Mouse (Mus musculus): ENCODE data around the gene Dlx6. TPM values are rescaled to one million over a fixed set of nuclear protein-coding genes. Genes with fewer than 3 reads are reported as not detected.
A peak's percentile ranks its signal among the peaks of the same experiment; 100 is the strongest.

Gene Dlx6
- polyA plus RNA-seq, 1 experiment from 2014 or later, result not detected

DNA sequence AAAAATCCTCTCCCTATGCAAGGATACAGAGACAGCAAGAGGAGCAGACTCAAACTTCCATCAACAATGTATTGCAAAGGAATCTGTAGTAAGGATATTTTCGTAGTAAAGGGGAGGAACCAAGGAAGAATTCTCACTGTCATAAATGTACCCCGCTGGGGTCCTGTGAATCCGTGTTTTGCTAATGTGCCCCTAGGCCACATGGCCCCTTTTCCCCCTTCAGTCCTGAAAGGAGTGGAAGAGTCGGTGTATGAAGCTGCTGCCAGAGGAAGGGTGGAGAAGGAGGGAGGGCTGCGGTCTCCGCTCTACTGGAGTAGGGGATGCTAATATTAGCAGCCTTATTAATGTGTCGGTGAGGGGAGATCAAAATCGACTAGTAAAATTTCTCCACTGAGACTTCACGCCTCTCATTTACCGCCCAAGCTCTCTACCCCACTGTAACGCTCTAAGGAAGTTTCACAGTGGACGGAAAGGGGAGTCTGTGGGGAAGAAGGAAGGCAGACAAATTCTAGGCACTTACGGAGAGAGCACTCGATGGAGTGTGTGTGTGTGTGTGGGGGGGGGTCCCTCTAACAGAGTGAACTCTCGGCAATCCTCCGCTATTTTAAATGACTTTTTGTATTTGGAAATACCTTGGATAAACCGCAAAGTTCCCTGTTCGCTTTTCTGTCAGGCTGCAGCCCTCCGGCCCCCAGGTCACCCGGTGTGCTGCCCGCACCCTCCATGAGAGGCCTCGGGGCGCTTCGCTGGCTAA, 17.4 kb downstream of the Dlx6 start:
- Histone ChIP-seq H3K4me3 (peak overlapping the region; percentile 41; the same call in 1 of the 2 replicates), H3K9me3 (no peaks in the 10 kb centered on the region), H3K9ac (no peak overlapping the region), H3K36me3 (no peaks in the 10 kb centered on the region), H3K4me2 (peak overlapping the region; percentile 59), H3K27ac (replicated peaks) (no peak overlapping the region), H3K27me3 (peaks cover 96% of the 10 kb centered on the region), H3K4me1 (replicated peaks) (peaks cover 24% of the 10 kb centered on the region)
- under 1% methylated on average over 24 of the region's 24 CpGs for WGBS
- ATAC-seq (ENCODE audit: low read depth), result no peak

DNA sequence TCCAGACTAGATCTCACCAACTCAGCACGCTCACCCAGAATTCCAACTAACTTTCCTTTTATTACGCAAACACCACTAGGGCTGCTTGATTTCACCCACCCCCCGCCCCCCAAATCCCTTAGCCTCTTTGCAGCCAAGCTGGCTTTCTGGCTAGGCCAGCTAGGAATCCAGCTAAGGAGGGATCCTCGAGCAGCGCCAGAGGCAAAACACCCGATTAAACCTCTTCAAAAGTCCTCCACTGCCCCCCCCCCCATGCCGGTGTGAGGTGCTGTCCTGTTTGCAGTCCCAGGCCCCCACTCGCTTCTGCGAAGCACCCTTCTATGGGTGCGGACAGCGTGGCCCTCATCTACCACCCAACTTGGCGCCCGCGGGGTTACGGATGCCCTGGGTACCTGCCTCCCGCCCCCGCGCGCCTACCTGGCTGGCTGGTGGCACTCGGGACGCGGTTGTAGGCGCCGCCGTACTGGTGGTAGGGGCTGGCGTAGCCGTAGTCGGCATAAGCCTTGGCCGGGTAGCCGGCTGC, 18.0 kb downstream of the Dlx6 start:
- H3K9me3 ChIP-seq, result no peaks in the 10 kb centered on the region
- H3K4me3 ChIP-seq, result peak overlapping the region; percentile 41
- peaks cover 24% of the 10 kb centered on the region for H3K4me1 ChIP-seq (replicated peaks)
- no peaks in the 10 kb centered on the region for H3K36me3 ChIP-seq
- no peak overlapping the region for H3K27ac ChIP-seq (replicated peaks)
- peak; percentile 18; the same call in 1 of the 2 replicates for ATAC-seq (ENCODE audit: low read depth)
- H3K9ac ChIP-seq, result peak overlapping the region; percentile 22
- under 1% methylated on average over 30 of the region's 30 CpGs for WGBS
- H3K27me3 ChIP-seq, result peaks cover 90% of the 10 kb centered on the region
- peak overlapping the region; percentile 59 for H3K4me2 ChIP-seq

DNA sequence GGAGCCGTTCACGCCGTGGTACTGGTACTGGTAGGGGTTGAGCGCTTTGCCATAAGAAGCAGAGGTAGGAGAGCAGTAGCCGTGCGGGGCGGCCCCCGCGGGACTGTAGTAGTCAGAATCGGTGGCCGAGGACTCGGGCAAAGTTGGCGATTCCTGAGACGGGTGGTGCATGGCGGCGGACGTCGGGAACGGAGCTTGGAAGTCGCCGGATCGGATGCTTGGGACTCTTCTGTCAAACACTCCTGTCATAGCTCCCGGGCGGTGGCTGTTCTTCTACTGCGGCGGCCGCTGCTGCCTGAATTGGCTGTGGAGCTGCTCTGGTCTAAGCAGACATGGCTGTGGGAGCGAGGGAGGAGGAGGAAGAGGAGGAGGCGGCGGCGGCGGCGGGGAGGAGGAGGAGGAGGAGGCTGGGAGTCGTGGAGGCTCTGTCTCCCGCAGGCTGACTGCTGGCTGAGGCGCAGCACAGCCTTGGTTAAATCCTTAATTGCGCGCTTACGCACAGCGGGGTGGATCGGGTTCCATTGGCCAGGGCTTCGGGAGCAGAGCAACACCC, 18.6 kb downstream of the Dlx6 start, which contains the start of gene Dlx5:
Dlx5 (minus strand) TSS at position 448 of the 553 bp plus-strand sequence.
- H3K27me3 ChIP-seq, result peaks cover 85% of the 10 kb centered on the region
- H3K4me1 ChIP-seq (replicated peaks), result peaks cover 24% of the 10 kb centered on the region
- ATAC-seq (ENCODE audit: low read depth), result peak; percentile 55
- no peaks in the 10 kb centered on the region for H3K36me3 ChIP-seq
- peak within 1 kb of the TSS; percentile 59 for H3K4me2 ChIP-seq
- WGBS, result under 1% methylated on average over 37 of the region's 42 CpGs
- H3K9me3 ChIP-seq, result no peaks in the 10 kb centered on the region
- H3K27ac ChIP-seq (replicated peaks), result no peak within 1 kb of the TSS
- H3K4me3 ChIP-seq, result peak within 1 kb of the TSS; percentile 41
- peak within 1 kb of the TSS; percentile 22 for H3K9ac ChIP-seq

DNA sequence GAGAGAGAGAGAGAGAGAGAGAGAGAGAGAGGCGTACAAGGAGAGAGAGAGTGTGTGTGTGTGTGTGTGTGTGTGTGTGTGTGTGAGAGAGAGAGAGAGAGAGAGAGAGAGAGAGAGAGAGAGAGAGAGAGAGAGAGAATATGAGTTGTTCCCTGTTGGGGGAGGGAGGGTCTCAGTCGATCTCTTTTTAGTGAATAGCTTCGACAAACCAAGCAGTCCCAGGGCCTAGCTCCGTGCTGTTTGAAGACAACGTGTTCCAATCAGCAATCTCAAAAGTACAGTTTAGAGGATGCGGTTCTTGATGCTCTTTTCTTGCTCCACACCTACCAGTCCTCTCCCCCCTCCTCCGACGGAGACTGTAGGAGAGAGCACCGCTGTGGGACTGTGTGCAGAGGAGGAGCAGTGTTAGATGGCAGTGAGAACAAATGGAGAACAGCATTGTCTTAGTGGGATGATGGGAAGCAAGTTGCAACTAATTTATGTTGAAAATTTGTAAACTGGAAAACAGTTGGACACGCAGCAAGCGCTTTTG, 19.2 kb downstream of the Dlx6 start:
- WGBS, result 3% methylated on average over 10 of the region's 11 CpGs
- no peak for ATAC-seq (ENCODE audit: low read depth)
- H3K27me3 ChIP-seq, result peaks cover 82% of the 10 kb centered on the region
- no peaks in the 10 kb centered on the region for H3K9me3 ChIP-seq
- peak overlapping the region; percentile 41; the same call in 1 of the 2 replicates for H3K4me3 ChIP-seq
- H3K4me2 ChIP-seq, result peak overlapping the region; percentile 59; the same call in 1 of the 2 replicates
- no peak overlapping the region for H3K9ac ChIP-seq
- no peaks in the 10 kb centered on the region for H3K36me3 ChIP-seq
- H3K27ac ChIP-seq (replicated peaks), result no peak overlapping the region
- H3K4me1 ChIP-seq (replicated peaks), result peaks cover 24% of the 10 kb centered on the region

DNA sequence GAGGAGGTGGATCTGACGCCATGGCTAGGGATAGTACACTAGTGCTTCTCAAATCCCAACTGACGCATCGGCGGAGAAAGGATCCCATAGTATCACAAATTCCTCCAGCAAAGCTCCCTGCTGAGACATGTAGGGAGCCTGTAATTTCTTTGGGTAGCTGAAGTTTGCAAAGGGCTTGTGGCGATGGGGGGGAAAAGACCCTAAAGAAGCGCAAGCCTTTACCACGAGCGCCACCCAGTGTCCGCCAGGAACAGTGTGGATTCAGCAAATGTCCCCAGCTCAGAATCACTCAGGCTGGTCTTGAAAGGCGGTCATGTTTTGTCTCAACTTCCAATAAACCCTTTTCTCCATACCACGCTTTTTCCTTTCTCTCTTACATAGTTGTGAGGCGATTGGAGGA, 21.8 kb downstream of the Dlx6 start:
- Histone ChIP-seq H3K27me3 (peaks cover 67% of the 10 kb centered on the region), H3K36me3 (no peaks in the 10 kb centered on the region), H3K9ac (no peak overlapping the region), H3K4me2 (peak overlapping the region; percentile 25; the same call in 1 of the 2 replicates), H3K27ac (replicated peaks) (no peak overlapping the region), H3K9me3 (no peaks in the 10 kb centered on the region), H3K4me3 (no peak overlapping the region), H3K4me1 (replicated peaks) (peaks cover 18% of the 10 kb centered on the region)
- WGBS, result 1% methylated on average over 12 of the region's 12 CpGs
- peak; percentile 68; the same call in 1 of the 2 replicates for ATAC-seq (ENCODE audit: low read depth)

GRCm38 (mm10) chr6:6886225-6886624, 23.1 kb downstream of the Dlx6 start:
- Histone ChIP-seq H3K27me3 (peaks cover 53% of the 10 kb centered on the region), H3K36me3 (no peaks in the 10 kb centered on the region), H3K4me1 (replicated peaks) (peaks cover 9% of the 10 kb centered on the region), H3K9me3 (no peaks in the 10 kb centered on the region), H3K4me2 (no peak overlapping the region), H3K4me3 (no peak overlapping the region), H3K9ac (no peak overlapping the region), H3K27ac (replicated peaks) (no peak overlapping the region)
- no peak for ATAC-seq (ENCODE audit: low read depth)
- WGBS, result 83% methylated on average over 3 of the region's 3 CpGs

- 67% methylated on average over 6 of the region's 6 CpGs for WGBS
- no peak for ATAC-seq (ENCODE audit: low read depth)
- no peaks in the 10 kb centered on the region for H3K4me1 ChIP-seq (replicated peaks)
- H3K36me3 ChIP-seq, result no peaks in the 10 kb centered on the region
- H3K9me3 ChIP-seq, result no peaks in the 10 kb centered on the region
- peaks cover 24% of the 10 kb centered on the region for H3K27me3 ChIP-seq
- no peak overlapping the region for H3K4me2 ChIP-seq
- H3K9ac ChIP-seq, result no peak overlapping the region
- no peak overlapping the region for H3K27ac ChIP-seq (replicated peaks)
- no peak overlapping the region for H3K4me3 ChIP-seq
Measured at GRCm38 (mm10) chr6:6890047-6890446, 26.9 kb downstream of the Dlx6 start.

GRCm38 (mm10) chr6:6909586-6909985, 46.5 kb downstream of the Dlx6 start:
- 74% methylated on average over 8 of the region's 8 CpGs for WGBS
- no peak for ATAC-seq (ENCODE audit: low read depth)
- no peak overlapping the region for H3K4me3 ChIP-seq
- no peaks in the 10 kb centered on the region for H3K27me3 ChIP-seq
- H3K4me2 ChIP-seq, result no peak overlapping the region
- H3K27ac ChIP-seq (replicated peaks), result no peak overlapping the region
- H3K9ac ChIP-seq, result no peak overlapping the region
- no peaks in the 10 kb centered on the region for H3K9me3 ChIP-seq
- no peaks in the 10 kb centered on the region for H3K36me3 ChIP-seq
- H3K4me1 ChIP-seq (replicated peaks), result no peaks in the 10 kb centered on the region

GRCm38 (mm10) chr6:6914304-6914703, 51.2 kb downstream of the Dlx6 start:
- no peak overlapping the region for H3K4me2 ChIP-seq
- 88% methylated on average over 1 of the region's 1 CpGs for WGBS
- H3K4me3 ChIP-seq, result no peak overlapping the region
- no peak for ATAC-seq (ENCODE audit: low read depth)
- no peaks in the 10 kb centered on the region for H3K4me1 ChIP-seq (replicated peaks)
- H3K9ac ChIP-seq, result no peak overlapping the region
- no peak overlapping the region for H3K27ac ChIP-seq (replicated peaks)
- H3K27me3 ChIP-seq, result no peaks in the 10 kb centered on the region
- H3K9me3 ChIP-seq, result no peaks in the 10 kb centered on the region
- H3K36me3 ChIP-seq, result no peaks in the 10 kb centered on the region

DNA sequence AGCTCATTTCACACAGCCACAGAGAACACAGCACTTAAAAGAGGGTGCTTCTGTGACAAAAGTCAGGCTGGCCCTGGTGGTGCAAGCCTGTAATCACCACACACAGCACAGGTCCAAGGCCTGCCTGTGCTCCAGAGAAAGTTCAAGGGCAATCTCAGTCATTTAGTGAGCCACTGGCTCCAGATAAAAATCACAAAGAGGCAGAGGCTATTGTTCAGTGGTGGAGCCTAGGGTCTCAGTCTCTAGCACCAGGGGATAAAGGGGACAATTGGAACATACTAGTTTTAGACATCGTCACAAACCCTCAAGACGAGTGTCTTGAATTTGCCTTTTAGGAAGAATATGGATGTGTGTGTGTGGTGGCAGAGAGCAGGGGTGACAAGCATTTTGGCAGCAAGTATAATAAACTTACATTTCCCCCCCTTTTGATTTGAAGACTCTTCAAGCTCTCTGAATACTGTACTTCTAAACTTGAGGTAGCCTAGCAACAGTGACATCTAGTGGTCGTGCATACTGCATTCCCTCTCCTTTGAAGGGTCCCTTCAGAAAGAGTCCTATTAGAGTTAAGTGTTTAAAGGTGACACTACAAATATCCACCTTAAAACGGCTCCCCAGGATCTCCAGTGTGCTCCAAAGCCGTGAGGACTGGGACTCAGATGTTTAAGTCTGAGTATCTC, 51.9 kb downstream of the Dlx6 start:
- no peaks in the 10 kb centered on the region for H3K4me1 ChIP-seq (replicated peaks)
- H3K4me2 ChIP-seq, result no peak overlapping the region
- H3K9ac ChIP-seq, result no peak overlapping the region
- H3K36me3 ChIP-seq, result no peaks in the 10 kb centered on the region
- no peak overlapping the region for H3K27ac ChIP-seq (replicated peaks)
- ATAC-seq (ENCODE audit: low read depth), result peak; percentile 67
- H3K27me3 ChIP-seq, result no peaks in the 10 kb centered on the region
- WGBS, result 37% methylated on average over 5 of the region's 5 CpGs
- no peaks in the 10 kb centered on the region for H3K9me3 ChIP-seq
- no peak overlapping the region for H3K4me3 ChIP-seq

- no peaks in the 10 kb centered on the region for H3K36me3 ChIP-seq
- H3K27ac ChIP-seq (replicated peaks), result no peak overlapping the region
- no peaks in the 10 kb centered on the region for H3K9me3 ChIP-seq
- no peaks in the 10 kb centered on the region for H3K27me3 ChIP-seq
- 61% methylated on average over 9 of the region's 9 CpGs for WGBS
- ATAC-seq (ENCODE audit: low read depth), result no peak
- no peak overlapping the region for H3K4me3 ChIP-seq
- no peak overlapping the region for H3K4me2 ChIP-seq
- no peak overlapping the region for H3K9ac ChIP-seq
- H3K4me1 ChIP-seq (replicated peaks), result no peaks in the 10 kb centered on the region
Measured at GRCm38 (mm10) chr6:6915526-6915915, 52.4 kb downstream of the Dlx6 start.

GRCm38 (mm10) chr6:6917334-6917733, 54.2 kb downstream of the Dlx6 start:
- no peaks in the 10 kb centered on the region for H3K27me3 ChIP-seq
- H3K9ac ChIP-seq, result no peak overlapping the region
- no peaks in the 10 kb centered on the region for H3K9me3 ChIP-seq
- H3K4me1 ChIP-seq (replicated peaks), result no peaks in the 10 kb centered on the region
- no peak for ATAC-seq (ENCODE audit: low read depth)
- H3K4me2 ChIP-seq, result no peak overlapping the region
- H3K27ac ChIP-seq (replicated peaks), result no peak overlapping the region
- 90% methylated on average over 4 of the region's 4 CpGs for WGBS
- no peak overlapping the region for H3K4me3 ChIP-seq
- no peaks in the 10 kb centered on the region for H3K36me3 ChIP-seq

All from neural tube, embryonic 13.5 days (tissue).